In the genomic region with DNA sequence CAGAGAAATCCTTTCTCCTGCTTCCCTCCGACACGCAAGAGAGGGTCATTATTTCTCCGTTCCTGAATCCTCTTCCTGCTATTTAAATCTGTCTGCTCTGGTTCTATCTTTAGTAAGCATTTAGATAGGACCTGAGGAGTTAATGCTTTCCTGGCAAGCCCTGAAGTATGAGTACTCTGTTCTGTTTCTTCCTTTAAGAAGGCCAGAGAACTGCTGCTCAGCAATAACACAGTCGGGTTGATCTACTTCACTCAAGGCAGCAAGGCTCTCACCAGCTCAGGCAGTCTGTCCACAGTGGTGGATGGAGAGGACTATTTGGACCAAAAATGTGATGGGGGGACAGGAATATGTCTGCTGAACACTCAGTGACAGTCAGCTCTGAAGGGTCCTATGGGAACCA, we compare ENCODE assay signal across 19 mouse cellular contexts. TPM values are rescaled to one million over a fixed set of nuclear protein-coding genes. Genes with fewer than 3 reads are reported as not detected.
DNase-seq lines count a peak whose midpoint lies in the region; ATAC-seq lines count a peak whose summit lies in the region.
"Had no signal": no experiment of that assay in that cellular context is flagged by ENCODE, and none has a peak within 500 bp of the region (broad histone marks: within the 10 kb centered on the region; RNA-seq: fewer than 3 reads in every experiment).

No protein-coding gene starts in this region.

- H3K9me3 ChIP-seq in hindbrain, embryonic 13.5 days = no peaks in the 10 kb centered on the region
- H3K9me3 ChIP-seq in hindbrain, embryonic 12.5 days (replicated peaks) = no peaks in the 10 kb centered on the region
- H3K9me3 ChIP-seq in midbrain, embryonic 16.5 days (replicated peaks; ENCODE audit: control insufficient read depth, low read length, poor library complexity, severe bottlenecking) = no peaks in the 10 kb centered on the region
- H3K9me3 ChIP-seq in midbrain, embryonic 11.5 days (ENCODE audit: control insufficient read depth, low read length) = no peaks in the 10 kb centered on the region
- H3K9me3 ChIP-seq in forebrain, embryonic 14.5 days (replicated peaks; ENCODE audit: control insufficient read depth, low read length) = no peaks in the 10 kb centered on the region
- H3K9me3 ChIP-seq: embryonic facial prominence, embryonic 15.5 days; liver, embryonic 15.5 days had no signal

- H3K4me3 ChIP-seq in hindbrain, embryonic 13.5 days = no peak overlapping the region
- H3K4me3 ChIP-seq in hindbrain, embryonic 12.5 days = no peak overlapping the region
- no peak overlapping the region for H3K4me3 ChIP-seq in midbrain, embryonic 16.5 days (ENCODE audit: low read depth, low read length)
- no peak overlapping the region for H3K4me3 ChIP-seq in midbrain, embryonic 11.5 days (ENCODE audit: low read depth, low read length)
- H3K4me3 ChIP-seq in forebrain, embryonic 14.5 days (ENCODE audit: low read depth, low read length) = no peak overlapping the region
- H3K4me3 ChIP-seq: embryonic facial prominence, embryonic 15.5 days; heart, adult 2 months; liver, embryonic 15.5 days; myocyte had no signal

- no peak overlapping the region for H3K9ac ChIP-seq in hindbrain, embryonic 13.5 days
- no peak overlapping the region for H3K9ac ChIP-seq in hindbrain, embryonic 12.5 days
- H3K9ac ChIP-seq in midbrain, embryonic 16.5 days (ENCODE audit: low read depth, low read length) = no peak overlapping the region
- H3K9ac ChIP-seq in midbrain, embryonic 11.5 days (ENCODE audit: low read length) = no peak overlapping the region
- no peak overlapping the region for H3K9ac ChIP-seq in forebrain, embryonic 14.5 days (ENCODE audit: low read length)
- H3K9ac ChIP-seq: embryonic facial prominence, embryonic 15.5 days; liver, embryonic 15.5 days had no signal

- H3K27ac ChIP-seq in hindbrain, embryonic 13.5 days = peak overlapping the region; percentile 50; the same call in 1 of the 2 replicates
- no peak overlapping the region for H3K27ac ChIP-seq in hindbrain, embryonic 12.5 days
- H3K27ac ChIP-seq in midbrain, embryonic 16.5 days (ENCODE audit: low read length) = peak overlapping the region; percentile 44
- no peak overlapping the region for H3K27ac ChIP-seq in midbrain, embryonic 11.5 days (ENCODE audit: low read depth, low read length)
- peak overlapping the region; percentile 80 for H3K27ac ChIP-seq in forebrain, embryonic 14.5 days (ENCODE audit: low read depth, low read length)
- H3K27ac ChIP-seq: embryonic facial prominence, embryonic 15.5 days; heart, adult 2 months; liver, embryonic 15.5 days had no signal

- no peak overlapping the region for H3K4me2 ChIP-seq in hindbrain, embryonic 13.5 days
- no peak overlapping the region for H3K4me2 ChIP-seq in hindbrain, embryonic 12.5 days (replicated peaks)
- no peak overlapping the region for H3K4me2 ChIP-seq in midbrain, embryonic 16.5 days (ENCODE audit: low read length)
- H3K4me2 ChIP-seq in midbrain, embryonic 11.5 days = no peak overlapping the region
- no peak overlapping the region for H3K4me2 ChIP-seq in forebrain, embryonic 14.5 days (ENCODE audit: low read length)
- H3K4me2 ChIP-seq: embryonic facial prominence, embryonic 15.5 days; liver, embryonic 15.5 days had no signal

- DNase-seq in midbrain, embryonic 11.5 days (ENCODE audit: low spot score, missing footprints) = no peak
- no peak for DNase-seq in forebrain, embryonic 14.5 days (ENCODE audit: low spot score)
- no peak for DNase-seq in yolk sac, embryonic 10.5 days (ENCODE audit: low spot score)
- DNase-seq in thymus, postnatal 10 days (ENCODE audit: low spot score in 2 of 2) = no peak
- DNase-seq: cerebellum, adult 8-10 months; gastrocnemius, postnatal 10 days; heart, adult 2 months; kidney, adult 18-20 months; kidney, postnatal 25 days; layer of hippocampus, adult 9-11 months; right cerebral cortex, adult 18-20 months; thymus, adult 18-20 months had no signal

- no peaks in the 10 kb centered on the region for H3K36me3 ChIP-seq in hindbrain, embryonic 13.5 days
- no peaks in the 10 kb centered on the region for H3K36me3 ChIP-seq in hindbrain, embryonic 12.5 days
- H3K36me3 ChIP-seq in midbrain, embryonic 16.5 days (ENCODE audit: control insufficient read depth, insufficient read depth, low read length) = no peaks in the 10 kb centered on the region
- H3K36me3 ChIP-seq in midbrain, embryonic 11.5 days (ENCODE audit: control insufficient read depth, insufficient read depth, low read length) = no peaks in the 10 kb centered on the region
- H3K36me3 ChIP-seq in forebrain, embryonic 14.5 days (ENCODE audit: control insufficient read depth, insufficient read depth, low read length) = no peaks in the 10 kb centered on the region
- H3K36me3 ChIP-seq: embryonic facial prominence, embryonic 15.5 days; liver, embryonic 15.5 days had no signal

- ATAC-seq in hindbrain, embryonic 13.5 days (ENCODE audit: low FRiP score) = no peak
- ATAC-seq in hindbrain, embryonic 12.5 days (ENCODE audit: low FRiP score) = no peak
- peak; percentile 48; the same call in 1 of the 2 replicates for ATAC-seq in midbrain, embryonic 16.5 days
- ATAC-seq in midbrain, embryonic 11.5 days (ENCODE audit: low FRiP score) = no peak
- ATAC-seq in forebrain, embryonic 14.5 days = peak; percentile 58
- ATAC-seq: lung, postnatal 0 days had no signal

- 0 out of 2 replicates have a peak, but pooled peaks cover 2% of the 10 kb centered on the region for H3K4me1 ChIP-seq in hindbrain, embryonic 13.5 days (replicated peaks)
- H3K4me1 ChIP-seq in hindbrain, embryonic 12.5 days = peaks cover 2% of the 10 kb centered on the region; the same call in 1 of the 2 replicates
- no peaks in the 10 kb centered on the region for H3K4me1 ChIP-seq in midbrain, embryonic 16.5 days (ENCODE audit: control insufficient read depth, insufficient read depth, low read length)
- no peaks in the 10 kb centered on the region for H3K4me1 ChIP-seq in midbrain, embryonic 11.5 days (ENCODE audit: control insufficient read depth, insufficient read depth, low read length)
- 0 out of 2 replicates have a peak, but pooled peaks cover 3% of the 10 kb centered on the region for H3K4me1 ChIP-seq in forebrain, embryonic 14.5 days (ENCODE audit: control insufficient read depth, insufficient read depth, low read length)
- H3K4me1 ChIP-seq: embryonic facial prominence, embryonic 15.5 days; liver, embryonic 15.5 days had no signal

- WGBS in hindbrain, embryonic 13.5 days = 50% methylated on average over 4 of the region's 4 CpGs
- 53% methylated on average over 4 of the region's 4 CpGs for WGBS in hindbrain, embryonic 12.5 days
- 24% methylated on average over 4 of the region's 4 CpGs for WGBS in midbrain, embryonic 16.5 days
- WGBS in midbrain, embryonic 11.5 days = 62% methylated on average over 4 of the region's 4 CpGs
- WGBS in forebrain, embryonic 14.5 days = 10% methylated on average over 4 of the region's 4 CpGs

- no peaks in the 10 kb centered on the region for H3K27me3 ChIP-seq in hindbrain, embryonic 13.5 days
- no peaks in the 10 kb centered on the region for H3K27me3 ChIP-seq in hindbrain, embryonic 12.5 days
- no peaks in the 10 kb centered on the region for H3K27me3 ChIP-seq in midbrain, embryonic 16.5 days (ENCODE audit: control insufficient read depth, insufficient read depth, low read depth, low read length)
- H3K27me3 ChIP-seq in midbrain, embryonic 11.5 days (ENCODE audit: control insufficient read depth, insufficient read depth, low read length) = no peaks in the 10 kb centered on the region
- H3K27me3 ChIP-seq in forebrain, embryonic 14.5 days (replicated peaks; ENCODE audit: control insufficient read depth, insufficient read depth, low read length) = no peaks in the 10 kb centered on the region
- H3K27me3 ChIP-seq: embryonic facial prominence, embryonic 15.5 days; liver, embryonic 15.5 days had no signal

RNA-seq across cellular contexts. Expression of a gene that starts 39.7 kb away (rescaled TPM):
- 0.65 and 0.70 TPM in 2 replicates for polyA plus RNA-seq in hindbrain, embryonic 13.5 days (2015; fragmentation: Nextera tagmentation; extraction: Ambion mirVana)
- polyA plus RNA-seq in hindbrain, embryonic 12.5 days (2016; fragmentation: Nextera tagmentation; extraction: Ambion mirVana) = 0.45 and 1.3 TPM in 2 replicates
- polyA plus RNA-seq in midbrain, embryonic 16.5 days (2015; fragmentation: Nextera tagmentation; extraction: Ambion mirVana) = not detected in 2 replicates
- not detected in 2 replicates for polyA plus RNA-seq in midbrain, embryonic 11.5 days (2014; fragmentation: Nextera tagmentation; extraction: Ambion mirVana)
- not detected in 2 replicates for polyA plus RNA-seq in forebrain, embryonic 14.5 days (2014; fragmentation: Nextera tagmentation; extraction: Ambion mirVana)
- polyA plus RNA-seq: myocyte had no signal

Comparison
In these comparisons a context has a peak if more than half of its experiments do, and no peak if none do; other contexts are left out.
1. ATAC-seq: peak in midbrain, embryonic 16.5 days (single experiment) and forebrain, embryonic 14.5 days (single experiment); none in hindbrain, embryonic 13.5 days (single experiment), hindbrain, embryonic 12.5 days (single experiment) and midbrain, embryonic 11.5 days (single experiment).
2. H3K27ac ChIP-seq: peak in hindbrain, embryonic 13.5 days (single experiment), midbrain, embryonic 16.5 days (single experiment) and forebrain, embryonic 14.5 days (single experiment); none in hindbrain, embryonic 12.5 days (single experiment) and midbrain, embryonic 11.5 days (single experiment).